Mouse (Mus musculus) erythroblast, embryonic 14.5 days (primary cell): ENCODE results near the gene Riok1.

Experiments used
- GATA1 ChIP-seq: IDR thresholded peaks from 2 replicates; pipeline ENCODE4 v1.6.1; 2012; ENCODE audit warnings: low read length, inconsistent platforms, mixed read lengths
- TAL1 ChIP-seq: IDR thresholded peaks from 3 replicates; pipeline ENCODE4 v1.6.1; 2012; ENCODE audit warnings: low read length, inconsistent platforms, mixed read lengths

- TF ChIP-seq GATA1 (no peak), TAL1 (no peak)
Observed at GRCm38 (mm10) chr13:38086711-38087110, 49.9 kb downstream of the Riok1 start.
